Mouse (Mus musculus) neural tube, embryonic 14.5 days (tissue): Measurements from ENCODE around the gene Telo2. TPM values are rescaled to one million over a fixed set of nuclear protein-coding genes. Genes with fewer than 3 reads are reported as not detected.

Source experiments
- ATAC-seq: fragments of 200-750 bp; cut with Nextera tagmentation; 2 replicates; pipeline ENCODE4 v1.8.0; 2017; ENCODE audit warnings: low read depth, mild to moderate bottlenecking, moderate TSS enrichment, moderate library complexity
- H3K27ac ChIP-seq: fragments of 300-500 bp; sonication (generic); 2 replicates; pipeline ENCODE4 v1.5.1; 2014; ENCODE audit warnings: low read depth, mild to moderate bottlenecking, control low read depth, low read length, moderate library complexity, mixed read lengths
- H3K27me3 ChIP-seq: fragments of 300-500 bp; sonication (generic); 2 replicates; pipeline ENCODE4 v1.6.1; 2014; ENCODE audit warnings: low read length; ENCODE audit not compliant: control insufficient read depth, insufficient read depth
- H3K36me3 ChIP-seq: fragments of 300-500 bp; sonication (generic); 2 replicates; pipeline ENCODE4 v1.6.1; 2014; ENCODE audit warnings: low read length, mixed read lengths; ENCODE audit not compliant: control insufficient read depth, insufficient read depth
- H3K4me1 ChIP-seq: fragments of 300-500 bp; sonication (generic); 2 replicates; pipeline ENCODE4 v1.6.1; 2014; ENCODE audit warnings: low read length; ENCODE audit not compliant: control insufficient read depth, insufficient read depth
- H3K4me2 ChIP-seq: fragments of 300-500 bp; sonication (generic); 2 replicates; pipeline ENCODE4 v1.6.1; 2014; ENCODE audit warnings: mild to moderate bottlenecking, low read depth, low read length, control low read depth
- H3K4me3 ChIP-seq: fragments of 300-500 bp; sonication (generic); 2 replicates; pipeline ENCODE4 v1.5.1; 2014; ENCODE audit warnings: low read depth, low read length, control low read depth, mixed read lengths
- H3K9ac ChIP-seq: fragments of 300-500 bp; sonication (generic); replicated peaks from 2 replicates; pipeline ENCODE4 v1.6.1; 2014; ENCODE audit warnings: low read depth, mild to moderate bottlenecking, control low read depth, low read length, mixed read lengths
- H3K9me3 ChIP-seq: fragments of 300-500 bp; sonication (generic); 2 replicates; pipeline ENCODE4 v1.6.1; 2016; ENCODE audit warnings: low read length; ENCODE audit not compliant: control insufficient read depth
- WGBS: fragments of 180-500 bp; shearing (Covaris S2); extraction: QIAGEN DNeasy Blood & Tissue Kit; methylation state at CpG from one replicate; pipeline ENCODE4 v1.1.7; 2014; 5-methylcytosine and 5-hydroxymethylcytosine counted together
- polyA plus RNA-seq: library from polyadenylated mRNA; unstranded; fragments of >200 nt; fragmentation: Nextera tagmentation; extraction: Ambion mirVana; gene quantifications from 2 replicates; pipeline ENCODE4 v1.2.1, GENCODE M21; 2014

The Telo2 gene
- polyA plus RNA-seq, 1 experiment from 2014 or later = 46.4 TPM

- Histone ChIP-seq H3K4me2 (no peak overlapping the region), H3K4me1 (peaks cover 5% of the 10 kb centered on the region), H3K27me3 (no peaks in the 10 kb centered on the region), H3K9ac (no peak overlapping the region), H3K27ac (no peak overlapping the region), H3K9me3 (no peaks in the 10 kb centered on the region), H3K36me3 (peaks cover 26% of the 10 kb centered on the region), H3K4me3 (no peak overlapping the region)
- WGBS = 96% methylated on average over 5 of the region's 5 CpGs
- ATAC-seq = no peak
Observed at GRCm38 (mm10) chr17:25111220-25111619, 4.5 kb downstream of the Telo2 start.

- Histone ChIP-seq H3K36me3 (peaks cover 31% of the 10 kb centered on the region), H3K27ac (no peak overlapping the region), H3K27me3 (no peaks in the 10 kb centered on the region), H3K4me1 (peaks cover 5% of the 10 kb centered on the region), H3K4me2 (no peak overlapping the region), H3K4me3 (no peak overlapping the region), H3K9me3 (no peaks in the 10 kb centered on the region), H3K9ac (no peak overlapping the region)
- no peak for ATAC-seq
- WGBS = 96% methylated on average over 6 of the region's 6 CpGs
Observed at GRCm38 (mm10) chr17:25110590-25110989, 5.2 kb downstream of the Telo2 start.

GRCm38 (mm10) chr17:25109578-25109977, 6.2 kb downstream of the Telo2 start:
- Histone ChIP-seq H3K27me3 (no peaks in the 10 kb centered on the region), H3K4me3 (no peak overlapping the region), H3K36me3 (peaks cover 41% of the 10 kb centered on the region), H3K27ac (no peak overlapping the region), H3K4me1 (peaks cover 2% of the 10 kb centered on the region), H3K9me3 (no peaks in the 10 kb centered on the region), H3K9ac (no peak overlapping the region), H3K4me2 (no peak overlapping the region)
- WGBS = 82% methylated on average over 2 of the region's 2 CpGs
- ATAC-seq = no peak

GRCm38 (mm10) chr17:25107786-25108185, 8.0 kb downstream of the Telo2 start:
- Histone ChIP-seq H3K9me3 (no peaks in the 10 kb centered on the region), H3K27me3 (no peaks in the 10 kb centered on the region), H3K9ac (no peak overlapping the region), H3K27ac (no peak overlapping the region), H3K36me3 (peaks cover 55% of the 10 kb centered on the region), H3K4me2 (no peak overlapping the region), H3K4me1 (no peaks in the 10 kb centered on the region), H3K4me3 (no peak overlapping the region)
- ATAC-seq = no peak
- WGBS = 93% methylated on average over 6 of the region's 16 CpGs

GRCm38 (mm10) chr17:25101338-25101737, 14.4 kb downstream of the Telo2 start:
- Histone ChIP-seq H3K4me1 (no peaks in the 10 kb centered on the region), H3K36me3 (peaks cover 71% of the 10 kb centered on the region), H3K4me2 (no peak overlapping the region), H3K27me3 (no peaks in the 10 kb centered on the region), H3K4me3 (no peak overlapping the region), H3K9ac (no peak overlapping the region), H3K27ac (no peak overlapping the region), H3K9me3 (no peaks in the 10 kb centered on the region)
- no peak for ATAC-seq
- 94% methylated on average over 11 of the region's 11 CpGs for WGBS

- no peaks in the 10 kb centered on the region for H3K9me3 ChIP-seq
- ATAC-seq = no peak
- no peak overlapping the region for H3K9ac ChIP-seq
- H3K27ac ChIP-seq = no peak overlapping the region
- H3K36me3 ChIP-seq = peaks cover 60% of the 10 kb centered on the region
- 93% methylated on average over 6 of the region's 6 CpGs for WGBS
- no peak overlapping the region for H3K4me3 ChIP-seq
- H3K4me2 ChIP-seq = no peak overlapping the region
- H3K27me3 ChIP-seq = no peaks in the 10 kb centered on the region
- no peaks in the 10 kb centered on the region for H3K4me1 ChIP-seq
Observed at GRCm38 (mm10) chr17:25100052-25100451, 15.7 kb downstream of the Telo2 start.

GRCm38 (mm10) chr17:25096221-25096620, 19.5 kb downstream of the Telo2 start:
- no peaks in the 10 kb centered on the region for H3K27me3 ChIP-seq
- H3K4me2 ChIP-seq = no peak overlapping the region
- H3K9ac ChIP-seq = no peak overlapping the region
- peaks cover 27% of the 10 kb centered on the region for H3K36me3 ChIP-seq
- no peak overlapping the region for H3K4me3 ChIP-seq
- no peak for ATAC-seq
- no peaks in the 10 kb centered on the region for H3K9me3 ChIP-seq
- H3K4me1 ChIP-seq = no peaks in the 10 kb centered on the region
- no peak overlapping the region for H3K27ac ChIP-seq
- WGBS = 83% methylated on average over 2 of the region's 2 CpGs

- H3K36me3 ChIP-seq = peaks cover 24% of the 10 kb centered on the region; the same call in 1 of the 2 replicates
- no peak overlapping the region for H3K9ac ChIP-seq
- 92% methylated on average over 10 of the region's 10 CpGs for WGBS
- H3K4me2 ChIP-seq = no peak overlapping the region
- H3K9me3 ChIP-seq = no peaks in the 10 kb centered on the region
- no peak overlapping the region for H3K4me3 ChIP-seq
- H3K27me3 ChIP-seq = no peaks in the 10 kb centered on the region
- ATAC-seq = no peak
- no peak overlapping the region for H3K27ac ChIP-seq
- no peaks in the 10 kb centered on the region for H3K4me1 ChIP-seq
Observed at GRCm38 (mm10) chr17:25090450-25090849, 25.3 kb downstream of the Telo2 start.

- Histone ChIP-seq H3K9me3 (no peaks in the 10 kb centered on the region), H3K4me2 (no peak overlapping the region), H3K9ac (no peak overlapping the region), H3K4me1 (no peaks in the 10 kb centered on the region), H3K27ac (no peak overlapping the region), H3K4me3 (no peak overlapping the region), H3K27me3 (no peaks in the 10 kb centered on the region), H3K36me3 (peaks cover 24% of the 10 kb centered on the region; the same call in 1 of the 2 replicates)
- 94% methylated on average over 10 of the region's 10 CpGs for WGBS
- no peak for ATAC-seq
Observed at GRCm38 (mm10) chr17:25089158-25089557, 26.6 kb downstream of the Telo2 start.
